Mouse (Mus musculus) kidney, adult 2 months (tissue): ENCODE results near the gene Mael. TPM values are rescaled to one million over a fixed set of nuclear protein-coding genes. Genes with fewer than 3 reads are reported as not detected.
A peak's percentile ranks its signal among the peaks of the same experiment; 100 is the strongest.

Source experiments
- DNase-seq: peaks from one replicate; pipeline ENCODE4 v3.0.0; 2021
- H3K27ac ChIP-seq: fragments of 200-500 bp; 2 replicates; pipeline ENCODE4 v1.5.1; 2012; ENCODE audit warnings: low read depth, low read length, control low read depth, inconsistent platforms; ENCODE audit not compliant: insufficient read depth
- H3K27me3 ChIP-seq: fragments of 200-500 bp; replicated peaks from 2 replicates; pipeline ENCODE4 v1.6.1; 2012; ENCODE audit warnings: mild to moderate bottlenecking, moderate library complexity, low read length, inconsistent platforms; ENCODE audit not compliant: control insufficient read depth, insufficient read depth
- H3K36me3 ChIP-seq: fragments of 200-500 bp; 2 replicates; pipeline ENCODE4 v1.6.1; 2012; ENCODE audit warnings: mild to moderate bottlenecking, moderate library complexity, low read length, inconsistent platforms; ENCODE audit not compliant: control insufficient read depth, insufficient read depth
- H3K4me1 ChIP-seq: fragments of 200-500 bp; 2 replicates; pipeline ENCODE4 v1.6.1; 2011; ENCODE audit warnings: low read length; ENCODE audit not compliant: control insufficient read depth, insufficient read depth
- H3K4me3 ChIP-seq: fragments of 200-500 bp; 2 replicates; pipeline ENCODE4 v1.5.1; 2011; ENCODE audit warnings: mild to moderate bottlenecking, low read depth, low read length, control low read depth; ENCODE audit not compliant: insufficient read depth
- CTCF ChIP-seq: fragments of 200-500 bp; conservative IDR thresholded peaks from 2 replicates; pipeline ENCODE4 v1.5.1; 2011; ENCODE audit warnings: low read depth, mild to moderate bottlenecking, control low read depth, low read length, moderate library complexity, mixed read lengths; ENCODE audit not compliant: insufficient read depth, insufficient read length
- POLR2A ChIP-seq: fragments of 200-500 bp; IDR thresholded peaks from one replicate; pipeline ENCODE4 v1.6.1; 2011; ENCODE audit warnings: low read depth, low read length, control low read depth
- WGBS: fragments of 180-500 bp; shearing (Covaris S2); methylation state at CpG from one replicate; pipeline ENCODE4 v1.1.7; 2018; 5-methylcytosine and 5-hydroxymethylcytosine counted together
- polyA plus RNA-seq: library from polyadenylated mRNA; depleted of rRNA; stranded (reverse); fragments of >200 nt; gene quantifications from 2 replicates; pipeline ENCODE4 v1.2.3, GENCODE M21; 2012; rRNA removed

The Mael gene
- polyA plus RNA-seq, 1 experiment = 0.11 TPM

GRCm38 (mm10) chr1:166158664-166159063, 79.9 kb downstream of the Mael start:
- no peak overlapping the region for H3K27ac ChIP-seq
- H3K4me3 ChIP-seq = no peak overlapping the region
- H3K36me3 ChIP-seq = no peaks in the 10 kb centered on the region
- H3K4me1 ChIP-seq = no peaks in the 10 kb centered on the region
- WGBS = 65% methylated on average over 9 of the region's 9 CpGs
- no peaks in the 10 kb centered on the region for H3K27me3 ChIP-seq
- DNase-seq = no peak
- TF ChIP-seq POLR2A (no peak), CTCF (no peak)

- Histone ChIP-seq H3K27me3 (no peaks in the 10 kb centered on the region), H3K4me1 (no peaks in the 10 kb centered on the region; the same call in 1 of the 2 replicates), H3K27ac (no peak overlapping the region), H3K4me3 (no peak overlapping the region), H3K36me3 (no peaks in the 10 kb centered on the region)
- 74% methylated on average over 12 of the region's 12 CpGs for WGBS
- TF ChIP-seq POLR2A = no peak
- DNase-seq = no peak
Observed at GRCm38 (mm10) chr1:166157712-166158111, 80.8 kb downstream of the Mael start.

GRCm38 (mm10) chr1:166155113-166155494, 83.4 kb downstream of the Mael start:
- Histone ChIP-seq H3K4me1 (no peaks in the 10 kb centered on the region; the same call in 1 of the 2 replicates), H3K4me3 (no peak overlapping the region), H3K27me3 (no peaks in the 10 kb centered on the region), H3K36me3 (no peaks in the 10 kb centered on the region), H3K27ac (no peak overlapping the region)
- 41% methylated on average over 10 of the region's 10 CpGs for WGBS
- TF ChIP-seq CTCF = no peak
- no peak for TF ChIP-seq POLR2A
- no peak for DNase-seq

- DNase-seq = peak; percentile 77
- TF ChIP-seq CTCF = peak; percentile 96
- no peak for TF ChIP-seq POLR2A
- no peak overlapping the region for H3K27ac ChIP-seq
Observed at GRCm38 (mm10) chr1:166154162-166155112, 84.1 kb downstream of the Mael start.

GRCm38 (mm10) chr1:166153351-166154120, 85.0 kb downstream of the Mael start:
- Histone ChIP-seq H3K36me3 (no peaks in the 10 kb centered on the region), H3K27ac (no peak overlapping the region), H3K4me1 (no peaks in the 10 kb centered on the region; the same call in 1 of the 2 replicates), H3K4me3 (no peak overlapping the region), H3K27me3 (no peaks in the 10 kb centered on the region)
- DNase-seq = peak; percentile 87
- TF ChIP-seq CTCF (peak; percentile 94), POLR2A (no peak)
- 8% methylated on average over 18 of the region's 18 CpGs for whole genome bisulfite sequencing

More at GRCm38 (mm10) chr1:166154162-166155112, 84.1 kb downstream of the Mael start:
- WGBS = 10% methylated on average over 29 of the region's 29 CpGs
- no peak overlapping the region for H3K4me3 ChIP-seq
- H3K4me1 ChIP-seq = no peaks in the 10 kb centered on the region; the same call in 1 of the 2 replicates
- H3K27me3 ChIP-seq = no peaks in the 10 kb centered on the region
- no peaks in the 10 kb centered on the region for H3K36me3 ChIP-seq

GRCm38 (mm10) chr1:166152034-166152433, 86.5 kb downstream of the Mael start:
- no peak for TF ChIP-seq POLR2A
- DNase-seq = no peak
- Histone ChIP-seq H3K4me3 (no peak overlapping the region), H3K36me3 (no peaks in the 10 kb centered on the region), H3K4me1 (no peaks in the 10 kb centered on the region; the same call in 1 of the 2 replicates), H3K27ac (no peak overlapping the region), H3K27me3 (no peaks in the 10 kb centered on the region)
- 91% methylated on average over 10 of the region's 10 CpGs for WGBS

- TF ChIP-seq POLR2A (no peak), CTCF (no peak)
- Histone ChIP-seq H3K4me1 (no peaks in the 10 kb centered on the region; the same call in 1 of the 2 replicates), H3K36me3 (no peaks in the 10 kb centered on the region), H3K27ac (no peak overlapping the region), H3K4me3 (no peak overlapping the region), H3K27me3 (no peaks in the 10 kb centered on the region)
- no peak for DNase-seq
- WGBS = 51% methylated on average over 11 of the region's 11 CpGs
Observed at GRCm38 (mm10) chr1:166151341-166151740, 87.2 kb downstream of the Mael start.

Other genes with a start within 250 kb of the Mael start
- 10.8 and 11.8 TPM in 2 replicates for gene Pou2f1, start 236.1 kb downstream of the Mael start, polyA plus RNA-seq
- 0.30 TPM in 1 of 2 replicates, not detected in the other for gene Dusp27, start 110.8 kb downstream of the Mael start, polyA plus RNA-seq
- gene Gpa33, start 108.5 kb downstream of the Mael start, polyA plus RNA-seq = 0.09 and 0.49 TPM in 2 replicates
- 11.0 and 12.3 TPM in 2 replicates for gene Ildr2, start 15.4 kb upstream of the Mael start, polyA plus RNA-seq
- 15.9 and 16.9 TPM in 2 replicates for gene Tada1, start 140.3 kb upstream of the Mael start, polyA plus RNA-seq
- gene Pogk, start 171.1 kb upstream of the Mael start, polyA plus RNA-seq = 7.4 TPM in 2 replicates